Mouse (Mus musculus): ENCODE data around the gene Fndc11.

DNA sequence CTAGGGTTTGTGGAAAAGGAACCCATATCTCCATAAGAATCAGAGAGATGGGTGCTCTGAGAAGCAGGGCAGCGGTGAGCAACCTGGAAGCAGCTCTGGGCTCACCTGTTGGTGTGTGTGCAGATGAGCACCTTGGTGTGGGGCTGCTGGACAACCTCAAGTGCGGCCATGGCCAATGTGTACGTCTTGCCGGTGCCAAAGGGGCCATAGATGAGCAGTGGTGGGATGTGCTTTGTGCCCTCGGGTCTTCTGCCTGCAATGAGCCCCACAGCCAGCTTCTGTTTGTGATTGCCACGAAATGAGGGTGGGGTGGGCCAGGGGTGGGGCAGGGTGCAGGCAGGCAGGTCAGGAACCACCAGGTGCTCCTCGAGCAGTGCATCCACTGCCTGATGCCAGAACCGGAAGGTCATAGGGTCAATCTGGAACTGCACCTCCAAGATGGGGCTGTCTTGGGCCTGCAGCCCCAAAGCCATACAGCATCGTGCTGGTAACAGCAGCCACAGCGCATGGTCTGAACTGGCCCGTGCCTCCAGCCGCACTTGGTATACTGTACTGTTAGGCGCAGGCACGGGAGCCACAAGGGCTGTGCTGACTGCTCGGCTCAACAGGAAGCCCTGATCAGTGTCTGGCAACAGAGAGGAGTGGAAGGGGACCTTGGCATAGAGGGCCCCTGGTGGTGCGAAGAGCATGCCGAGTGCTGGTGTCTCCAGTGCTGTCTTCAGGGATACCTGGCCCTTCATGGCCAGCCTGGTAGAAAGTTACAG, 17.6 kb downstream of the Fndc11 start:
- TF ChIP-seq CTCF (IDR thresholded peaks at IDR 0.05; ENCODE audit: borderline replicate concordance, extremely low read depth, insufficient read depth, insufficient read length), result no peak
- no peak for TF ChIP-seq POLR2A (IDR thresholded peaks at IDR 0.05; ENCODE audit: borderline replicate concordance, extremely low read depth, insufficient read depth, insufficient read length, poor library complexity, severe bottlenecking)
